Mouse (Mus musculus) spleen, postnatal 10 days (tissue): ENCODE results near the gene March5.

Experiments
- DNase-seq, 2 experiments: peaks; one replicate each; pipeline ENCODE4 v3.0.0; 2021 to 2022; ENCODE audit warnings: low spot score in 2 of 2

March5 gene

GRCm38 (mm10) chr19:37208986-37209385 is 1.6 kb downstream of the March5 start:
- no peak for DNase-seq

GRCm38 (mm10) chr19:37209467-37210128 is 2.3 kb downstream of the March5 start:
- peak in 1 of 2 experiments; percentile 20 for DNase-seq

- DNase-seq, result no peak
Observed at GRCm38 (mm10) chr19:37210457-37210856, 3.1 kb downstream of the March5 start.

GRCm38 (mm10) chr19:37211416-37211815 is 4.1 kb downstream of the March5 start:
- no peak for DNase-seq

GRCm38 (mm10) chr19:37214711-37215110 is 7.4 kb downstream of the March5 start:
- DNase-seq, result no peak

GRCm38 (mm10) chr19:37225197-37225862 is 18.0 kb downstream of the March5 start:
- peak in 1 of 2 experiments; percentile 17 for DNase-seq

GRCm38 (mm10) chr19:37232598-37232997 is 25.3 kb downstream of the March5 start:
- peak in 1 of 2 experiments; percentile 37 for DNase-seq

GRCm38 (mm10) chr19:37233561-37234539 is 26.5 kb downstream of the March5 start:
- peak; percentile 70 to 76 for DNase-seq

GRCm38 (mm10) chr19:37235818-37236217 is 28.5 kb downstream of the March5 start:
- DNase-seq, result peak; percentile 80 to 87

- DNase-seq, result peak; percentile 56 to 69
Observed at GRCm38 (mm10) chr19:37237306-37237705, 30.0 kb downstream of the March5 start.

GRCm38 (mm10) chr19:37237712-37238437 is 30.5 kb downstream of the March5 start:
- DNase-seq, result peak; percentile 72 to 86

GRCm38 (mm10) chr19:37238651-37239050 is 31.3 kb downstream of the March5 start:
- DNase-seq, result peak; percentile 56 to 72

GRCm38 (mm10) chr19:37239096-37239495 is 31.8 kb downstream of the March5 start:
- peak; percentile 52 to 79 for DNase-seq

GRCm38 (mm10) chr19:37241201-37241600 is 33.9 kb downstream of the March5 start:
- DNase-seq, result peak in 1 of 2 experiments; percentile 59

- no peak for DNase-seq
Observed at GRCm38 (mm10) chr19:37242707-37243106, 35.4 kb downstream of the March5 start.

GRCm38 (mm10) chr19:37246859-37247258 is 39.5 kb downstream of the March5 start:
- no peak for DNase-seq

- no peak for DNase-seq
Observed at GRCm38 (mm10) chr19:37248199-37248598, 40.9 kb downstream of the March5 start.

- peak in 1 of 2 experiments; percentile 44 for DNase-seq
Observed at GRCm38 (mm10) chr19:37252104-37252503, 44.8 kb downstream of the March5 start.

- DNase-seq, result no peak
Observed at GRCm38 (mm10) chr19:37255321-37255720, 48.0 kb downstream of the March5 start.

GRCm38 (mm10) chr19:37262389-37262788 is 55.0 kb downstream of the March5 start:
- no peak for DNase-seq

- no peak for DNase-seq
Observed at GRCm38 (mm10) chr19:37263566-37263942, 56.2 kb downstream of the March5 start.
